Mouse (Mus musculus) spleen, postnatal 14 days (tissue): ENCODE measurements around the gene Cplane1.

Experiments
- DNase-seq, 2 experiments: peaks; one replicate each; pipeline ENCODE4 v3.0.0; 2021 to 2022; ENCODE audit warnings: low spot score in 2 of 2

Gene Cplane1

DNA sequence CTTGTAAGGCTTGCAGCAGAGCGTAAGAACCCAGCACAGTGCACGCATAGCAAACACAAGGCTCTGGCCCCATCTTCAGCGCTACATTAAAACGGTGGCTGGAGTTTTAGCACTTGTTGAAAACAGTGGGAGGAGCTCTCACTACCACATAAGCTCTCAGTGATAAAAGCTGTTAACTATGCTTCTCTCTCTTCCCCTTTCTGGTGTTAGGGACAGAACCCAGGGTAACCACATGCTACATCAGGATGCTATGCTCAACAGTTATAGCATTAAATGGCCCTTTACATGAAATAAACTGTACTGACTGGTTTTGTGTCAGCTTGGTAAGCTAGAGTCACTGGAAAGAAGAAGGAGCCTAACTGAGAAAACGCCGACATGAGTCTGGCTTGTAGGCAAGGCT lies 125.2 kb downstream of the Cplane1 start:
- no peak for DNase-seq

DNA sequence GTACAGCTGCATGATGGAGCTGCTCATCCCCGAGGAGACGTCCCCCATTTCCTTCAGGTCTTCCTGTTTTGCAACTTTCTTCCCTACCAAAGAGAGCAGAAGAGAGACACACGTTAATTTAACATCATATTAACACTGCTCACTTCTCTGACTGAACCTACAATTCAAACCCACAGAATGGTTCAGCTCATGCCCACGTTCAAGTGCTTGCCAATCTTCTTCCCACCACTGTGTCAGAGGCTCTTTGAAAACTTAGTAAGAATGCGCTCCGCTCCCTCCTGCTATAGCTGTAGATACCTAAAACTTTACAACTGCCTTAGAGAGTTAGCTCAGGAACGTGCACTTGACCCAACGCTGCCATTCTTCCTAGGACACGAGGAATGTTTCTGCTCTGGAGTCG lies 134.0 kb downstream of the Cplane1 start:
- DNase-seq, result no peak

DNA sequence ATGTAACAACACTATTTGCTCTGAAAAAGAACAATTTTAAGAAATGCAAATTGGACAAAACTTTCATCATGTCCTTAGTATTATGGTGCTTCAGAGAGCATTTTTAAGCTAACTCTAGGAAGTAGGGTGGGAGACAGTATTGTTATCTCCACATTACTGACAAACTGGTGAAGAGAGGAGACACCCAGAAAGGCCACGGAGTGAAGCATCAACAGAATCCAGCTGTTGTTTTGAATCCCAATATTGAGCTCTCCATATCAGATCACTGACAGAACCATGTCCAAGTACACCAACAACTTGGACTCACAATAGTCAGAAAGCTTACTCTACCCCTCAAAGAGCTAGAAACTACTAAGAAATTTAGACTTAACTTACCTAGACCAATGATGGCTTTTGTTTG lies 136.6 kb downstream of the Cplane1 start:
- no peak for DNase-seq

DNA sequence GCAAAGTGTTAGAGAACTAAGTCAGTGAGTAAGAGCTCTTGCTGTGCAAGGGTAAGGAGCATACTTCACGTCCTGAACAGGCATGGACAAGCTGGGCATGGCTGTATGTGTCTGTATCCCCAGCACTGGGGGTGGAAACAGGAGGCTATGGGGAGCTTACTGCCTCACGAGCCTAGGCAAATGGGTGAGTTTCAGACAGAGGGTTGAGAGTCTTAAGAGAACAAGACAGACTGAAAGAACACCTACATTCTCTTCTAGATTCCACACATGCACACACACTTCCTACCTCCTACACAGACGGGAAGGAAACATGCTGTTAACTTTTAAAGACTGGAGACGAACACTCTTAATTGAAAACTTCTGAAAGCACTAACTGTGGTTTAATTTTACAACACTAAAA lies 148.5 kb downstream of the Cplane1 start:
- DNase-seq, result no peak

DNA sequence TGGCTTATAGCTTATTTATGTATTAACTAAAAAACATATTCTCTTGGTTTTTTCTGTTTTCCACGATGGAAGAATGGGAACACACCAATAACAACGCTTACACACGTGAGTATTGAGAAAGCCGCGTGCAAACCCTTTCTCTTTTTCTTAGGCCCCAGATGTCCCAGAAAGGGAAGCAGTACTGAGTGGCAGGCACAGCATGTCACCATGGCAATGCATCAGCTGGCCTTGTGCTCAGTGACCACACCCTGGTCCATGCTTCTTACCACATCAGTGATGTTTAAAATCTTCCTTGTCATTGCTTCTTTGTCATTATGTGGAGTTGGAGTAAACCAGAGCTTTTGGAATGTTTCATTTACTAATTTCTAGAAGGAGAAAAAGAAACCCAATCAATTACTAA lies 150.3 kb downstream of the Cplane1 start:
- DNase-seq, result no peak
